Mouse (Mus musculus) liver, embryonic 14.5 days (tissue): ENCODE measurements at regions not wholly inside any gene's neighbourhood (a gene's known extent, or its start where the extent isn't known, plus 50 kb on each side); places are given as distances from the start of the nearest gene placed in this dataset.

Source experiments
- ATAC-seq: fragments of 200-750 bp; cut with Nextera tagmentation; 2 replicates; pipeline ENCODE4 v1.8.0; 2017; ENCODE audit warnings: moderate number of reproducible peaks, mild to moderate bottlenecking, moderate library complexity; ENCODE audit not compliant: insufficient read depth
- DNase-seq, 3 experiments: peaks; one replicate each; pipeline ENCODE4 v3.0.0-alpha.2; 2012 to 2013; ENCODE audit warnings: low read depth in 3 of 3, low spot score in 3 of 3
- H3K27ac ChIP-seq: fragments of 300-500 bp; sonication (generic); 2 replicates; pipeline ENCODE4 v1.5.1; 2014; ENCODE audit warnings: moderate library complexity, mild to moderate bottlenecking, control low read depth, inconsistent platforms
- H3K27me3 ChIP-seq: fragments of 300-500 bp; sonication (generic); 2 replicates; pipeline ENCODE4 v1.6.1; 2014; ENCODE audit warnings: mild to moderate bottlenecking, low read length, moderate library complexity; ENCODE audit not compliant: control insufficient read depth, insufficient read depth
- H3K36me3 ChIP-seq: fragments of 300-500 bp; sonication (generic); replicated peaks from 2 replicates; pipeline ENCODE4 v1.6.1; 2014; ENCODE audit warnings: low read depth; ENCODE audit not compliant: control insufficient read depth, insufficient read depth
- H3K4me1 ChIP-seq, 2 experiments: fragments of 200-500 bp in 1 of 2; fragments of 300-500 bp in 1 of 2; sonication (generic) in 1 of 2; replicated peaks; 2 replicates each; pipeline ENCODE4 v1.6.1; 2012 to 2014; ENCODE audit warnings: antibody characterized with exemption in 1 of 2, inconsistent platforms in 1 of 2, low read length in 1 of 2; ENCODE audit not compliant: control insufficient read depth in 2 of 2, insufficient read depth in 2 of 2
- H3K4me2 ChIP-seq: fragments of 300-500 bp; sonication (generic); 2 replicates; pipeline ENCODE4 v1.6.1; 2014; ENCODE audit warnings: low read depth, mild to moderate bottlenecking, control low read depth, moderate library complexity
- H3K4me3 ChIP-seq, 2 experiments: fragments of 200-500 bp in 1 of 2; fragments of 300-500 bp in 1 of 2; sonication (generic) in 1 of 2; 2 replicates each; pipeline ENCODE4 v1.5.1; 2012 to 2014; ENCODE audit warnings: low read depth in 2 of 2, low read length in 2 of 2, mild to moderate bottlenecking in 2 of 2, control low read depth in 1 of 2, inconsistent platforms in 1 of 2, moderate library complexity in 1 of 2; ENCODE audit not compliant: insufficient read depth in 1 of 2
- H3K9ac ChIP-seq: fragments of 300-500 bp; sonication (generic); replicated peaks from 2 replicates; pipeline ENCODE4 v1.6.1; 2014; ENCODE audit warnings: mild to moderate bottlenecking, control low read depth, moderate library complexity
- H3K9me3 ChIP-seq: fragments of 300-500 bp; sonication (generic); 2 replicates; pipeline ENCODE4 v1.6.1; 2016; ENCODE audit warnings: low read length, mixed read lengths; ENCODE audit not compliant: control insufficient read depth
- CTCF ChIP-seq: IDR thresholded peaks from 2 replicates; pipeline ENCODE4 v1.5.1; 2016; ENCODE audit warnings: antibody characterized with exemption, low read depth, control low read depth
- EP300 ChIP-seq: IDR thresholded peaks from 2 replicates; pipeline ENCODE4 v1.6.1; 2016; ENCODE audit warnings: antibody characterized with exemption, low read depth
- WGBS: fragments of 180-500 bp; shearing (Covaris S2); extraction: QIAGEN DNeasy Blood & Tissue Kit; methylation state at CpG from one replicate; pipeline ENCODE4 v1.1.7; 2014; ENCODE audit not compliant: insufficient replicate concordance; 5-methylcytosine and 5-hydroxymethylcytosine counted together

GRCm38 (mm10) chr12:27999170-27999569, 553.0 kb downstream of the Dcdc2c start:
- Histone ChIP-seq H3K4me3 (no peak overlapping the region), H3K9ac (no peak overlapping the region), H3K36me3 (no peaks in the 10 kb centered on the region), H3K4me2 (no peak overlapping the region), H3K27me3 (no peaks in the 10 kb centered on the region), H3K4me1 (no peaks in the 10 kb centered on the region), H3K9me3 (no peaks in the 10 kb centered on the region), H3K27ac (no peak overlapping the region)
- no peak for ATAC-seq
- WGBS = 50% methylated on average over 2 of the region's 2 CpGs
- DNase-seq = no peak
- TF ChIP-seq CTCF (no peak), EP300 (no peak)

GRCm38 (mm10) chr12:27992152-27992551, 560.0 kb downstream of the Dcdc2c start:
- TF ChIP-seq CTCF = no peak
- no peak for TF ChIP-seq EP300
- Histone ChIP-seq H3K36me3 (no peaks in the 10 kb centered on the region), H3K4me1 (no peaks in the 10 kb centered on the region), H3K4me3 (no peak overlapping the region), H3K27me3 (no peaks in the 10 kb centered on the region), H3K9ac (no peak overlapping the region), H3K27ac (no peak overlapping the region), H3K9me3 (no peaks in the 10 kb centered on the region), H3K4me2 (no peak overlapping the region)
- ATAC-seq (no peak), DNase-seq (no peak)
- WGBS = 15% methylated on average over 3 of the region's 3 CpGs

GRCm38 (mm10) chr12:27984261-27984841, 567.8 kb downstream of the Dcdc2c start:
- 70% methylated on average over 3 of the region's 3 CpGs for WGBS
- H3K27me3 ChIP-seq = no peaks in the 10 kb centered on the region
- H3K4me3 ChIP-seq = no peak overlapping the region
- TF ChIP-seq EP300 (no peak), CTCF (no peak)
- H3K9ac ChIP-seq = no peak overlapping the region
- no peaks in the 10 kb centered on the region for H3K36me3 ChIP-seq
- H3K4me2 ChIP-seq = no peak overlapping the region
- DNase-seq = no peak
- H3K27ac ChIP-seq = no peak overlapping the region
- no peaks in the 10 kb centered on the region for H3K9me3 ChIP-seq
- H3K4me1 ChIP-seq = no peaks in the 10 kb centered on the region
- ATAC-seq = no peak

GRCm38 (mm10) chr12:27978257-27978931, 573.8 kb downstream of the Dcdc2c start:
- Histone ChIP-seq H3K9me3 (no peaks in the 10 kb centered on the region), H3K4me2 (no peak overlapping the region), H3K36me3 (no peaks in the 10 kb centered on the region), H3K27ac (no peak overlapping the region), H3K27me3 (no peaks in the 10 kb centered on the region), H3K4me1 (no peaks in the 10 kb centered on the region), H3K4me3 (no peak overlapping the region), H3K9ac (no peak overlapping the region)
- no peak for ATAC-seq
- WGBS = 56% methylated on average over 8 of the region's 8 CpGs
- no peak for TF ChIP-seq EP300
- TF ChIP-seq CTCF = no peak
- no peak for DNase-seq

GRCm38 (mm10) chr12:27977548-27978256, 574.5 kb downstream of the Dcdc2c start:
- no peak overlapping the region for H3K27ac ChIP-seq
- H3K36me3 ChIP-seq = no peaks in the 10 kb centered on the region
- H3K27me3 ChIP-seq = no peaks in the 10 kb centered on the region
- no peak overlapping the region for H3K4me2 ChIP-seq
- no peaks in the 10 kb centered on the region for H3K4me1 ChIP-seq
- H3K4me3 ChIP-seq = no peak overlapping the region
- no peak overlapping the region for H3K9ac ChIP-seq
- ATAC-seq = no peak
- H3K9me3 ChIP-seq = no peaks in the 10 kb centered on the region
- DNase-seq = no peak
- TF ChIP-seq CTCF (no peak), EP300 (no peak)
- WGBS = 54% methylated on average over 9 of the region's 9 CpGs
